Mouse (Mus musculus) midbrain, embryonic 10.5 days (tissue): Measurements from ENCODE around the gene Mecom. TPM values are rescaled to one million over a fixed set of nuclear protein-coding genes. Genes with fewer than 3 reads are reported as not detected.

Experiments
- polyA plus RNA-seq: library from polyadenylated mRNA; unstranded; fragments of >200 nt; fragmentation: Nextera tagmentation; extraction: Ambion mirVana; gene quantifications from 2 replicates; pipeline ENCODE4 v1.2.1, GENCODE M21; 2016

Gene Mecom
- polyA plus RNA-seq, 1 experiment from 2014 or later: 22.6 TPM

Other genes with a start within 250 kb of the Mecom start
- 0.10 TPM in 1 of 2 replicates, not detected in the other for gene Actrt3, start 51.9 kb upstream of the Mecom start, polyA plus RNA-seq
- 32.4 and 35.0 TPM in 2 replicates for gene Mynn, start 54.1 kb upstream of the Mecom start, polyA plus RNA-seq
- not detected in 2 replicates for gene Lrriq4, start 96.5 kb upstream of the Mecom start, polyA plus RNA-seq
- gene Lrrc34, start 99.9 kb upstream of the Mecom start, polyA plus RNA-seq: 1.8 and 2.5 TPM in 2 replicates
- not detected in 2 replicates for gene Lrrc31, start 151.8 kb upstream of the Mecom start, polyA plus RNA-seq
- not detected in 2 replicates for gene Samd7, start 198.3 kb upstream of the Mecom start, polyA plus RNA-seq
- gene Sec62, start 244.9 kb upstream of the Mecom start, polyA plus RNA-seq: 48.6 and 53.2 TPM in 2 replicates